Mouse (Mus musculus) left cerebral cortex, postnatal 14 days (tissue): ENCODE measurements around the gene P4ha2. TPM values are rescaled to one million over a fixed set of nuclear protein-coding genes. Genes with fewer than 3 reads are reported as not detected.
A peak's percentile ranks its signal among the peaks of the same experiment; 100 is the strongest.

Experiments used
- DNase-seq, 2 experiments: peaks; one replicate each; pipeline ENCODE4 v3.0.0; 2021 to 2022; ENCODE audit warnings: low spot score in 2 of 2, mixed read lengths in 1 of 2
- intact Hi-C: fragments of 180-260 bp; cut with DNase I; formaldehyde crosslinking; loops from one replicate; pipeline ENCODE4 v1.15.1; 2025
- total RNA-seq, 2 experiments: library from RNA; stranded (reverse); gene quantifications; 2 replicates each; pipeline ENCODE4 v1.2.3; 2021

Gene P4ha2
- total RNA-seq, 2 experiments from 2014 or later, result 16.6 to 18.3 TPM

GRCm38 (mm10) chr11:54100692-54101591, 1.0 kb downstream of the P4ha2 start:
- peak; percentile 33 to 66 for DNase-seq
- intact Hi-C loops, result no loop called here

- no peak for DNase-seq
- intact Hi-C loops, result no loop called here
These were observed 1.8 kb downstream of the P4ha2 start for GRCm38 (mm10) chr11:54101701-54102100.

- intact Hi-C loops, result no loop called here
These were observed 3.0 kb downstream of the P4ha2 start for GRCm38 (mm10) chr11:54102706-54103449.

GRCm38 (mm10) chr11:54105011-54105410, 5.1 kb downstream of the P4ha2 start:
- intact Hi-C loops, result no loop called here

More at GRCm38 (mm10) chr11:54102706-54103449, 3.0 kb downstream of the P4ha2 start:
- DNase-seq, result no peak

GRCm38 (mm10) chr11:54106676-54107075, 6.8 kb downstream of the P4ha2 start:
- intact Hi-C loops, result no loop called here
- no peak for DNase-seq

More at GRCm38 (mm10) chr11:54105011-54105410, 5.1 kb downstream of the P4ha2 start:
- DNase-seq, result no peak

- DNase-seq, result no peak
- intact Hi-C loops, result no loop called here
These were observed 7.3 kb downstream of the P4ha2 start for GRCm38 (mm10) chr11:54107239-54107638.

- intact Hi-C loops, result no loop called here
- no peak for DNase-seq
These were observed 8.2 kb downstream of the P4ha2 start for GRCm38 (mm10) chr11:54108131-54108530.

GRCm38 (mm10) chr11:54108894-54109293, 9.0 kb downstream of the P4ha2 start:
- no peak for DNase-seq

GRCm38 (mm10) chr11:54111291-54111690, 11.4 kb downstream of the P4ha2 start:
- intact Hi-C loops, result no loop called here
- no peak for DNase-seq

More at GRCm38 (mm10) chr11:54108894-54109293, 9.0 kb downstream of the P4ha2 start:
- intact Hi-C loops, result no loop called here

- peak; percentile 50 to 65 for DNase-seq
- intact Hi-C loops, result no loop called here
These were observed 12.3 kb downstream of the P4ha2 start for GRCm38 (mm10) chr11:54111976-54112741.

- DNase-seq, result peak; percentile 85 to 94
- intact Hi-C loops, result no loop called here
These were observed 13.0 kb downstream of the P4ha2 start for GRCm38 (mm10) chr11:54112920-54113319.

- no peak for DNase-seq
- intact Hi-C loops, result no loop called here
These were observed 13.5 kb downstream of the P4ha2 start for GRCm38 (mm10) chr11:54113352-54113751.

GRCm38 (mm10) chr11:54114746-54115145, 14.9 kb downstream of the P4ha2 start:
- DNase-seq, result no peak
- intact Hi-C loops, result no loop called here

GRCm38 (mm10) chr11:54115301-54115700, 15.4 kb downstream of the P4ha2 start:
- intact Hi-C loops, result no loop called here
- DNase-seq, result no peak

GRCm38 (mm10) chr11:54115911-54116310, 16.0 kb downstream of the P4ha2 start:
- intact Hi-C loops, result no loop called here
- DNase-seq, result no peak

- DNase-seq, result no peak
- intact Hi-C loops, result no loop called here
These were observed 16.5 kb downstream of the P4ha2 start for GRCm38 (mm10) chr11:54116406-54116805.

GRCm38 (mm10) chr11:54117096-54117495, 17.2 kb downstream of the P4ha2 start:
- intact Hi-C loops, result no loop called here
- DNase-seq, result no peak

- DNase-seq, result no peak
- intact Hi-C loops, result no loop called here
These were observed 19.2 kb downstream of the P4ha2 start for GRCm38 (mm10) chr11:54119126-54119525.

GRCm38 (mm10) chr11:54119740-54120360, 20.0 kb downstream of the P4ha2 start:
- intact Hi-C loops, result loop anchor here (10.0 kb wide), 1 partner anchor 235 kb away; no protein-coding TSS in a partner anchor
- DNase-seq, result no peak
